Mouse (Mus musculus): ENCODE measurements around the gene Ociad2. TPM values are rescaled to one million over a fixed set of nuclear protein-coding genes. Genes with fewer than 3 reads are reported as not detected.

Gene Ociad2
- total and polyA plus RNA-seq, 2 experiments from 2014 or later, result 12.7 to 30.6 TPM

GRCm38 (mm10) chr5:73307297-73307696 is 33.5 kb downstream of the Ociad2 start:
- H3K36me3 ChIP-seq (ENCODE audit: insufficient read depth), result peaks cover 66% of the 10 kb centered on the region
- 92% methylated on average over 3 of the region's 3 CpGs for WGBS

DNA sequence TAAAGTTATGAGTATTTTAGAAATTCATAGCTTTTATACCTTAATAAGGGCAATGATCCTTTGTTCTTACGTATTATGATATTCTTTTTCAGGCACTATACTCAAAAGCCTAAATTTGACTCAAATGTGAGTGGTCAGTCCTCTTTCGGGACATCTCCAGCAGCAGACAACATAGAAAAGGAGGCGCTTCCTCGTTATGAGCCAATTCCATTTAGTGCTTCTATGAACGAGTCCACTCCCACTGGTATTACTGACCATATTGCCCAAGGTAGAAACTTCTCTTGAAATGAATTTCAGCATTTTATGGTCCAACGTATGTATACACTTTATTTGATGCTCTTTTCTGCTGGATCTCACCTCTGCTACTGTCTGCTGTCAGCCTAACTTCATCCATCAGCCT is 34.3 kb downstream of the Ociad2 start:
- DNase-seq, result no peak
- peaks cover 72% of the 10 kb centered on the region for H3K36me3 ChIP-seq (ENCODE audit: insufficient read depth)
- 92% methylated on average over 6 of the region's 6 CpGs for WGBS

More at GRCm38 (mm10) chr5:73307297-73307696, 33.5 kb downstream of the Ociad2 start:
- Histone ChIP-seq H3K4me1 (ENCODE audit: insufficient read depth) (no peaks in the 10 kb centered on the region), H3K4me2 (ENCODE audit: low read depth) (no peak overlapping the region), H3K4me3 (ENCODE audit: low read depth, low read length) (no peak overlapping the region), H3K9ac (no peak overlapping the region), H3K27ac (ENCODE audit: low read depth, low read length) (no peak overlapping the region), H3K27me3 (ENCODE audit: insufficient read depth, low read length) (no peaks in the 10 kb centered on the region), H3K9me3 (ENCODE audit: low read length) (no peaks in the 10 kb centered on the region)
- TF ChIP-seq CTCF (IDR thresholded peaks at IDR 0.05; ENCODE audit: low read depth), result no peak
- no peak for DNase-seq
- no peak for ATAC-seq

GRCm38 (mm10) chr5:73304507-73304906 is 36.3 kb downstream of the Ociad2 start:
- H3K4me1 ChIP-seq (ENCODE audit: insufficient read depth), result no peaks in the 10 kb centered on the region
- no peak overlapping the region for H3K9ac ChIP-seq
- peaks cover 73% of the 10 kb centered on the region for H3K36me3 ChIP-seq (ENCODE audit: insufficient read depth)
- no peak overlapping the region for H3K4me3 ChIP-seq (ENCODE audit: low read depth, low read length)
- H3K9me3 ChIP-seq (ENCODE audit: low read length), result no peaks in the 10 kb centered on the region
- H3K27ac ChIP-seq (ENCODE audit: low read depth, low read length), result no peak overlapping the region
- 77% methylated on average over 12 of the region's 12 CpGs for WGBS
- ATAC-seq (no peak), DNase-seq (no peak)
- no peak for TF ChIP-seq CTCF (IDR thresholded peaks at IDR 0.05; ENCODE audit: low read depth)
- no peaks in the 10 kb centered on the region for H3K27me3 ChIP-seq (ENCODE audit: insufficient read depth, low read length)
- no peak overlapping the region for H3K4me2 ChIP-seq (ENCODE audit: low read depth)

More for the DNA sequence above, 34.3 kb downstream of the Ociad2 start:
- Histone ChIP-seq H3K9ac (no peak overlapping the region), H3K27me3 (ENCODE audit: insufficient read depth, low read length) (no peaks in the 10 kb centered on the region), H3K27ac (ENCODE audit: low read depth, low read length) (no peak overlapping the region), H3K4me1 (ENCODE audit: insufficient read depth) (no peaks in the 10 kb centered on the region), H3K9me3 (ENCODE audit: low read length) (no peaks in the 10 kb centered on the region), H3K4me2 (ENCODE audit: low read depth) (no peak overlapping the region), H3K4me3 (ENCODE audit: low read depth, low read length) (no peak overlapping the region)
- no peak for ATAC-seq
- TF ChIP-seq CTCF (IDR thresholded peaks at IDR 0.05; ENCODE audit: low read depth), result no peak

GRCm38 (mm10) chr5:73301601-73302307 is 39.1 kb downstream of the Ociad2 start:
- H3K4me1 ChIP-seq (ENCODE audit: insufficient read depth), result no peaks in the 10 kb centered on the region
- peaks cover 55% of the 10 kb centered on the region for H3K36me3 ChIP-seq (ENCODE audit: insufficient read depth)
- no peak for DNase-seq
- no peak overlapping the region for H3K9ac ChIP-seq
- no peak for TF ChIP-seq CTCF (IDR thresholded peaks at IDR 0.05; ENCODE audit: low read depth)
- ATAC-seq, result no peak
- WGBS, result 91% methylated on average over 7 of the region's 7 CpGs
- no peak overlapping the region for H3K27ac ChIP-seq (ENCODE audit: low read depth, low read length)
- H3K4me2 ChIP-seq (ENCODE audit: low read depth), result no peak overlapping the region
- H3K27me3 ChIP-seq (ENCODE audit: insufficient read depth, low read length), result no peaks in the 10 kb centered on the region
- H3K4me3 ChIP-seq (ENCODE audit: low read depth, low read length), result no peak overlapping the region
- H3K9me3 ChIP-seq (ENCODE audit: low read length), result no peaks in the 10 kb centered on the region

DNA sequence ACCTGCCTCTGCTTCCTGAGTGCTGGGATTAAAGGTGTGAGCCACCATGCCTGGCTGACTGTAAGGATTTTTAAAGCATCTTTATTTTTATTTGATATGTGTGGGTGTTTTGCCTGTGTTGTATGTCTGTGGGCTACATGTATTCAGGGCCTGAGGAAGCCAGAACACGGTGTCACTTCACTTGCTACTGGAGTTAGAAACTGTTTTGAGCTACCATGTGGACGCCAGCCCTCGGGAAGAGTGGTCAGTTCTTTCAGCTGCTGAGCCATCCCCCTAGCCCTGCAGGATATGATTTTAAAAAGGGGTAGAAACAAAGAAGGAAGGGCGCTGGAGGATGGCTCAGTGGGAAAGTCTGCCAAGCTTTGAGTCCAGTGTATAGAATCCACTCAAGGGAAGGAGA is 44.9 kb downstream of the Ociad2 start:
- DNase-seq (no peak), ATAC-seq (no peak)
- H3K27ac ChIP-seq (ENCODE audit: low read depth, low read length), result no peak overlapping the region
- no peaks in the 10 kb centered on the region for H3K27me3 ChIP-seq (ENCODE audit: insufficient read depth, low read length)
- H3K4me2 ChIP-seq (ENCODE audit: low read depth), result no peak overlapping the region
- H3K36me3 ChIP-seq (ENCODE audit: insufficient read depth), result peaks cover 16% of the 10 kb centered on the region
- no peak overlapping the region for H3K9ac ChIP-seq
- peaks cover 5% of the 10 kb centered on the region; the same call in 1 of the 2 replicates for H3K4me1 ChIP-seq (ENCODE audit: insufficient read depth)
- no peak for TF ChIP-seq CTCF (IDR thresholded peaks at IDR 0.05; ENCODE audit: low read depth)
- no peaks in the 10 kb centered on the region for H3K9me3 ChIP-seq (ENCODE audit: low read length)
- no peak overlapping the region for H3K4me3 ChIP-seq (ENCODE audit: low read depth, low read length)
- 85% methylated on average over 4 of the region's 4 CpGs for WGBS

GRCm38 (mm10) chr5:73295016-73295415 is 45.8 kb downstream of the Ociad2 start:
- DNase-seq, result no peak

GRCm38 (mm10) chr5:73293458-73293827 is 47.4 kb downstream of the Ociad2 start:
- H3K9ac ChIP-seq, result peak overlapping the region; percentile 98
- peak overlapping the region; percentile 94; the same call in 1 of the 2 replicates for H3K27ac ChIP-seq (ENCODE audit: low read depth, low read length)
- ATAC-seq (no peak), DNase-seq (peak; percentile 25)
- H3K36me3 ChIP-seq (ENCODE audit: insufficient read depth), result peaks cover 3% of the 10 kb centered on the region
- no peak for TF ChIP-seq CTCF (IDR thresholded peaks at IDR 0.05; ENCODE audit: low read depth)
- no peaks in the 10 kb centered on the region for H3K9me3 ChIP-seq (ENCODE audit: low read length)
- H3K4me2 ChIP-seq (ENCODE audit: low read depth), result peak overlapping the region; percentile 51
- no peaks in the 10 kb centered on the region for H3K27me3 ChIP-seq (ENCODE audit: insufficient read depth, low read length)
- peaks cover 5% of the 10 kb centered on the region; the same call in 1 of the 2 replicates for H3K4me1 ChIP-seq (ENCODE audit: insufficient read depth)
- WGBS, result 15% methylated on average over 8 of the region's 8 CpGs
- peak overlapping the region; percentile 99 for H3K4me3 ChIP-seq (ENCODE audit: low read depth, low read length)

More at GRCm38 (mm10) chr5:73295016-73295415, 45.8 kb downstream of the Ociad2 start:
- Histone ChIP-seq H3K36me3 (ENCODE audit: insufficient read depth) (peaks cover 7% of the 10 kb centered on the region), H3K9ac (no peak overlapping the region), H3K4me3 (ENCODE audit: low read depth, low read length) (no peak overlapping the region), H3K9me3 (ENCODE audit: low read length) (no peaks in the 10 kb centered on the region), H3K4me1 (ENCODE audit: insufficient read depth) (peaks cover 5% of the 10 kb centered on the region; the same call in 1 of the 2 replicates), H3K27me3 (ENCODE audit: insufficient read depth, low read length) (no peaks in the 10 kb centered on the region), H3K27ac (ENCODE audit: low read depth, low read length) (no peak overlapping the region), H3K4me2 (ENCODE audit: low read depth) (no peak overlapping the region)
- no peak for ATAC-seq
- 97% methylated on average over 7 of the region's 7 CpGs for WGBS
- no peak for TF ChIP-seq CTCF (IDR thresholded peaks at IDR 0.05; ENCODE audit: low read depth)

Measured in forebrain, postnatal 0 days (tissue).